Mouse (Mus musculus) cerebellum, adult 18-20 months (tissue): ENCODE data around the gene Zscan26.
"Not testable (repeated sequence)": the region's sequence is repeated elsewhere in the genome, so short reads cannot be mapped to it uniquely, and the experiment has no call there.

Experiments
- DNase-seq, 2 experiments: peaks; one replicate each; pipeline ENCODE4 v3.0.0; 2021

The Zscan26 gene

GRCm38 (mm10) chr13:21453449-21453848 lies at the start of gene Zscan26:
TSS of gene Zscan26 (minus strand) at chr13:21453730.
- peak; percentile 83 to 88 for DNase-seq

GRCm38 (mm10) chr13:21502296-21502695 lies 48.8 kb upstream of the Zscan26 start:
- DNase-seq, result no peak

- not testable (repeated sequence) for DNase-seq
Measured at GRCm38 (mm10) chr13:21501182-21501581, 47.7 kb upstream of the Zscan26 start, which contains the start of gene Gm11273. TSS of gene Gm11273 (minus strand) at chr13:21501418.

- peak; percentile 19 to 25 for DNase-seq
Measured at GRCm38 (mm10) chr13:21495080-21495479, 41.5 kb upstream of the Zscan26 start, which contains the start of gene AK157302. TSS of gene AK157302 (plus strand) at chr13:21495223.

- no peak for DNase-seq
Measured at GRCm38 (mm10) chr13:21492847-21493246, 39.3 kb upstream of the Zscan26 start.

- no peak for DNase-seq
Measured at GRCm38 (mm10) chr13:21486881-21487280, 33.4 kb upstream of the Zscan26 start.

GRCm38 (mm10) chr13:21478759-21479670 lies 25.5 kb upstream of the Zscan26 start, which contains the start of the genes Zkscan4 and Gm10065:
TSS of gene Zkscan4 (plus strand) at chr13:21478907.
TSS of gene Gm10065 (minus strand) at chr13:21479441.
- DNase-seq, result peak; percentile 78 to 81

- DNase-seq, result no peak
Measured at GRCm38 (mm10) chr13:21472427-21472826, 18.9 kb upstream of the Zscan26 start.

GRCm38 (mm10) chr13:21469097-21469496 lies 15.6 kb upstream of the Zscan26 start:
- no peak for DNase-seq

GRCm38 (mm10) chr13:21468061-21469019 lies 14.8 kb upstream of the Zscan26 start, which contains the start of gene Nkapl:
TSS of gene Nkapl (minus strand) at chr13:21468509.
- DNase-seq, result peak; percentile 88 to 90

- DNase-seq, result no peak
Measured at GRCm38 (mm10) chr13:21467336-21467735, 13.8 kb upstream of the Zscan26 start.

- DNase-seq, result not testable (repeated sequence)
Measured at GRCm38 (mm10) chr13:21462516-21462915, 9.0 kb upstream of the Zscan26 start.

- no peak for DNase-seq
Measured at GRCm38 (mm10) chr13:21456347-21456746, 2.8 kb upstream of the Zscan26 start.

GRCm38 (mm10) chr13:21454133-21454532 lies 603 bp upstream of the Zscan26 start:
- DNase-seq, result no peak

- no peak for DNase-seq
Measured at GRCm38 (mm10) chr13:21453042-21453441, 488 bp downstream of the Zscan26 start.

GRCm38 (mm10) chr13:21447856-21448614 lies 5.5 kb downstream of the Zscan26 start:
- DNase-seq, result no peak

GRCm38 (mm10) chr13:21446796-21447195 lies 6.7 kb downstream of the Zscan26 start:
- no peak for DNase-seq

- no peak for DNase-seq
Measured at GRCm38 (mm10) chr13:21441207-21441572, 12.3 kb downstream of the Zscan26 start.

- peak; percentile 80 to 84 for DNase-seq
Measured at GRCm38 (mm10) chr13:21440503-21441206, 12.9 kb downstream of the Zscan26 start, which contains the start of gene Pgbd1. TSS of gene Pgbd1 (minus strand) at chr13:21441058.

- DNase-seq, result no peak
Measured at GRCm38 (mm10) chr13:21435476-21435875, 18.1 kb downstream of the Zscan26 start.

GRCm38 (mm10) chr13:21427631-21428030 lies 25.9 kb downstream of the Zscan26 start:
- no peak for DNase-seq
